Mouse (Mus musculus) liver, embryonic 14.5 days (tissue): ENCODE results near the gene Spon1.

Source experiments
- CTCF ChIP-seq: IDR thresholded peaks from 2 replicates; pipeline ENCODE4 v1.5.1; 2016; ENCODE audit warnings: antibody characterized with exemption, low read depth, control low read depth
- EP300 ChIP-seq: IDR thresholded peaks from 2 replicates; pipeline ENCODE4 v1.6.1; 2016; ENCODE audit warnings: antibody characterized with exemption, low read depth

- TF ChIP-seq CTCF (no peak), EP300 (no peak)
Observed at GRCm38 (mm10) chr7:113847041-113847819, 81.4 kb downstream of the Spon1 start.
